Mouse (Mus musculus) neutrophil, adult 83 days (primary cell): ENCODE measurements around the gene Polr2e. TPM values are rescaled to one million over a fixed set of nuclear protein-coding genes. Genes with fewer than 3 reads are reported as not detected.

ENCODE experiments used
- total RNA-seq, 2 experiments: library from RNA; stranded (reverse); gene quantifications; one replicate each; pipeline ENCODE4 v1.2.4; 2023

Polr2e gene
- total RNA-seq: 10 to 100 TPM; 40.4 to 41.4 TPM

DNA sequence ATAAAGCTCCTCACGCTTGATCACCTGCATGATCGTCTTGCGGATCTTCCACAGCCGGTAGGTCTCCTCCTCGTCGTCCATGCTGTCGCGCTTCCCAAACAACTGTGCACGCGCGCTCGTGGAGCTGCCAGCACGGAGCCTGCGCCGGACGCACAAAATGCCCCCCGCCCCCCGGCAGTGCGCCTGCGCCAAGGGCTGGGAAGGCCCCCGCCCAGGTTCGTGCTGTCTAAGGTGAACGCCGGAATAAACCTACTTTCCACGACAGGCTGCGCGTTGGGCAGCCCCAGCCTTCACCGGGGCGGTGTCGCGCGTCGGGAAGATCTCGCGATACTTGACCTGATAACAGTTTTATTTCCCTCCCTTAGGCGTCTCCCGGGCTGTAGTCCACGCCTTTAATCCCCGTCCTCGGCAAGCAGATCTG is at the start of gene Polr2e:
TSS of gene Polr2e (minus strand) at position 237 of the 421 bp plus-strand sequence.

DNA sequence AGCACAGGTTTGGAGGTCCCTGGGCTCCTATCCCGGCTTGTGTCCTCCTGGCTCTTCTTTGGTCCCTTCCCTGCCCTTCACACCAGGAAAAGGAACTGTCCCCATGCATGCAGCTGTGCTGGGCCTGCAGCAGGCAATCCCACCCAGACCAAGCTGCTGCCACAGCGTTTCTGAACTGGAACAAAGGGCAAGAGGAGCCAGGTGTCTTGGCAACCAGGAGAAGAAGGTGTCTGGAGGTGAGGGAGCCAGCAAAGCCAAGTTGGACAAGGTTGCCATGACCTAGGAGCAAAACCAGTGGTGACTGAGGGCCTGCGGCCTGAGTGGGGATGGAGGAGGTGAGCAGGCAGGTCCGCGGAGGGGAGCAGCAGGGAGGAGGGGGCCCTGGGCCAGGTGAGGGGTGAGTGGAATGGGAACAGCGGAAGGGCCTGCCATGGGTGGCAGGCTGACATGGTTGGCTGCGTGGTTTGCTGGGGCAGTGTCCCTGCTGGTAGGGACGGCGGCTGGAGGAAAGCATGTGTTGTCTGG is 7.5 kb upstream of the Polr2e start, which contains the start of gene Gpx4:
TSS of gene Gpx4 (plus strand) at position 126 of the 525 bp plus-strand sequence.

DNA sequence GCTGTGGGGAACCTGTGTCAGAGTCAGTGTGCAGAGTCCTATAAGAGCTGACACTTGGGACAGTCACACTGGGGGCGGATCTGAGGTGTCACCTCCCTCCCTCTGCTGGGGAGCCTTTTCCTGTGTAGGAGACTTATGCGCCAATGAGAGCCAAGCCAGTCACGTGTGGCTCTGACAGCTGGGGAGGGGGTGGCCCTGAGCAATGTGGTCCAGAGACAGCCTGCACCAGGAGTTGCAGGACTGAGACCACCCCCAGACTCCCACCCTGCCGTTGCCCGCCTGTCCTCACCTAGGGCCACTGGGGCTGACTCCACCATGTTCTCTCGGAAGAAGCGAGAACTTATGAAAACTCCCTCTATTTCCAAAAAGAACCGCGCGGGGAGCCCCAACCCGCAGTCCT is 23.1 kb downstream of the Polr2e start, which contains the start of gene Arhgap45:
TSS of gene Arhgap45 (plus strand) at position 143 of the 400 bp plus-strand sequence.

DNA sequence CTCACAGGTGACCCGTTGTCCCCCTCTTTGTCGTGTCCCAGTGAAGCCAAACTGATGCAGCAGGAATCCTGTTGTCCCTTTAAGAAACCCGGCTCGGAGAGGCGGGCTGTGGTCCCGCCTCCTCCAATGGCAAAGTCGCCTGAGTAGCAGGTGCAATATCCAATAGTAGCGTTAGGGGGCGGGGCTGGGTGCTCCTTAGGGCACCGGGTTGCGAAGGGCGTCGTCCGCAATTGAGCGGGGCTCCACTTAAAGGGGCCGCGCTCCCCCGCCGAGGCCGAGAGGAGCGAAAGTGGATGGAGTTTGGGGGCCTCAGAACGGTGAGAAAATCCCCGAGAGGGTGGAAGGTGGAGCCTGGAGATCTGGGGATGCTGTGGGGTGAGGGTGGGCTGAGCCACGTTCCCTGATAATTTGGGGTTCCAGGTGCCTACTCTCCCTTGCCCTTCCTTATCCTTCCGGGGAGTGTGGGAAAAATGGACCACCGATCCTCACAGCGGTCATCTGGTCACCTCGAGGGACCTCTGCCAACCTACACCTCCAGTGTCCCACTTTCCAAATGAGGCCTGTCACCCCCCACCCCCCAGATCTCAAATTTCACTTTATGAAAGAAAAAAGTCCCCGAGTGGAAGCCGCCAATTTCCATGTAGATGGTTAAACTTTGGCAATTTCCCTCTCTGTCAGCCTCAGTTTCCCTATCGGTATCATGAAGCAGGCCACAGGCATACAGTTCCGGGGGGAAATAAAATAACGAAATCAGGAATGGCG is 43.1 kb downstream of the Polr2e start, which contains the start of gene Abca7:
TSS of gene Abca7 (plus strand) at position 223 of the 762 bp plus-strand sequence.

DNA sequence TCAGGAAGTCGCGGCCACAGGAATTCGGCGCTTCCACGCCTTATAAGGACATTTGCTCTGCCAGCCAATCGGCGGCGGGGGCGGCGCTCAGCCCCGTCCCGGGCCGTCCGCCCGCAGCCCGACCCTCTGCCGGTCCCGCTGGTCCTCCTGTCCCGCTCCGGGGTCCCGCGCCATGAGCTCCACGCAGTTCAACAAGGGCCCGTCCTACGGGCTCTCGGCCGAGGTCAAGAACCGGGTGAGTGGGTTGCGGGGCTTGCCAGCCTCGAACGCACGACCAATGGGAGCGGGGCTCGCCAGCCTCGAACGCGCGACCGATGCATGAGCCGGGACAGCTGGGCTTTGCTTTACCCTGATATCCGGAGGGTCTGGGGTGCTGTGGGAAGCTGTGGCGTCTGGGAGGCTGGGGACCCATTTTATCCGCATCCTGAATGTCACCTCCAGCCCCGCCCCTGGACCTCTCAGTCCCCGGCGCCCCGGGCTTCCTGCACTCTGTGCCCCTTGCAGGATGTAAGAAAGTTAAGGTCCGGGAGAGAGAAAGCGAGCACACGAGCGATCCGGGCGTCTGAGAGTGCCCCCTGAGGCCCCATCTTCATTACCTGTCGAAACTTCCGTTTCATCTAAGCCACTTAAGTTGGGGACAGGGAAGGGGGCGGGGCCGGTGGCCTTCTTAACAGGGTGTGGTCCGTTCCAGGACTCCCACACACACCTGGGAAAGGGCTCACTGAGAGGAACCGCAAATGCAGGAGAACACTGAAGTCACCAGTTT is 50.9 kb downstream of the Polr2e start, which contains the start of gene Cnn2:
TSS of gene Cnn2 (plus strand) at position 79 of the 766 bp plus-strand sequence.

Other genes with a start within 250 kb of the Polr2e start
- gene Prss57, start 248.8 kb downstream of the Polr2e start, total RNA-seq: 10 to 100 TPM; 22.9 to 23.5 TPM
- gene Palm, start 246.2 kb downstream of the Polr2e start, total RNA-seq: 100 to 1,000 TPM; 118 to 122 TPM
- 1 to 10 TPM in 1 of 2 experiments, under 1 TPM in 1; 0.64 to 1.1 TPM for gene Misp, start 218.8 kb downstream of the Polr2e start, total RNA-seq
- 100 to 1,000 TPM; 255 to 282 TPM for gene Ptbp1, start 185.4 kb downstream of the Polr2e start, total RNA-seq
- gene Prtn3, start 165.3 kb downstream of the Polr2e start, total RNA-seq: 100 to 1,000 TPM; 525 to 560 TPM
- 10 to 100 TPM; 20.1 to 25.2 TPM for gene Plppr3, start 165.2 kb downstream of the Polr2e start, total RNA-seq
- gene Elane, start 153.5 kb downstream of the Polr2e start, total RNA-seq: 100 to 1,000 TPM; 647 to 654 TPM
- gene Cfd, start 148.9 kb downstream of the Polr2e start, total RNA-seq: under 1 TPM in 1 of 2 experiments, not detected in 1; 0.46 TPM
- 10 to 100 TPM; 33.3 to 34.5 TPM for gene Med16, start 130.9 kb downstream of the Polr2e start, total RNA-seq
- not detected for gene Gm26602, start 128.9 kb downstream of the Polr2e start, total RNA-seq
- gene Kiss1r, start 122.8 kb downstream of the Polr2e start, total RNA-seq: 1 to 10 TPM; 4.2 to 5.2 TPM
- 100 to 1,000 TPM; 448 to 486 TPM for gene R3hdm4, start 118.6 kb downstream of the Polr2e start, total RNA-seq
- 100 to 1,000 TPM; 176 to 193 TPM for gene Arid3a, start 112.8 kb downstream of the Polr2e start, total RNA-seq
- 1 to 10 TPM; 8.5 to 9.7 TPM for gene Wdr18, start 79.6 kb downstream of the Polr2e start, total RNA-seq
- gene Grin3b, start 69.1 kb downstream of the Polr2e start, total RNA-seq: under 1 TPM in 1 of 2 experiments, not detected in 1; 0.20 TPM
- gene Tmem259, start 55.5 kb downstream of the Polr2e start, total RNA-seq: 10 to 100 TPM; 64.3 to 74.9 TPM
- 100 to 1,000 TPM; 518 to 532 TPM for gene Cnn2, start 51.2 kb downstream of the Polr2e start, total RNA-seq
- gene Abca7, start 43.3 kb downstream of the Polr2e start, total RNA-seq: 100 to 1,000 TPM; 108 to 114 TPM
- 100 to 1,000 TPM; 413 to 426 TPM for gene Arhgap45, start 23.1 kb downstream of the Polr2e start, total RNA-seq
- 100 to 1,000 TPM; 313 to 334 TPM for gene Gpx4, start 7.4 kb upstream of the Polr2e start, total RNA-seq
- 100 to 1,000 TPM; 125 to 162 TPM for gene Sbno2, start 65.8 kb upstream of the Polr2e start, total RNA-seq
- gene Stk11, start 76.0 kb upstream of the Polr2e start, total RNA-seq: 100 to 1,000 TPM; 175 to 179 TPM
- 100 to 1,000 TPM; 122 to 126 TPM for gene Atp5d, start 98.8 kb upstream of the Polr2e start, total RNA-seq
- 1 to 10 TPM; 1.3 to 1.7 TPM for gene Cbarp, start 101.0 kb upstream of the Polr2e start, total RNA-seq
- 100 to 1,000 TPM; 232 to 270 TPM for gene Midn, start 108.5 kb upstream of the Polr2e start, total RNA-seq
- gene Cirbp, start 126.2 kb upstream of the Polr2e start, total RNA-seq: 10 to 100 TPM; 33.5 to 40.3 TPM
- 1 to 10 TPM; 5.4 to 6.7 TPM for gene 1600002K03Rik, start 133.1 kb upstream of the Polr2e start, total RNA-seq
- under 1 TPM in 1 of 2 experiments, not detected in 1; 0.24 TPM for gene Efna2, start 139.7 kb upstream of the Polr2e start, total RNA-seq
- gene Mum1, start 186.6 kb upstream of the Polr2e start, total RNA-seq: 10 to 100 TPM; 32.2 to 32.6 TPM
- 10 to 100 TPM; 62.6 to 65.8 TPM for gene Ndufs7, start 209.3 kb upstream of the Polr2e start, total RNA-seq
- 1 to 10 TPM; 4.8 to 8.8 TPM for gene Gamt, start 221.2 kb upstream of the Polr2e start, total RNA-seq
- 100 to 1,000 TPM in 1 of 2 experiments, 10 to 100 TPM in 1; 96.6 to 113 TPM for gene Dazap1, start 221.7 kb upstream of the Polr2e start, total RNA-seq